Mouse (Mus musculus): ENCODE measurements around the gene Gfi1b. TPM values are rescaled to one million over a fixed set of nuclear protein-coding genes. Genes with fewer than 3 reads are reported as not detected.
A peak's percentile ranks its signal among the peaks of the same experiment; 100 is the strongest.

Gfi1b gene
- polyA plus RNA-seq, 1 experiment: not detected

- TF ChIP-seq POLR2A (IDR thresholded peaks at IDR 0.05; ENCODE audit: low read depth, low read length) (no peak), CTCF (IDR thresholded peaks at IDR 0.05; ENCODE audit: borderline replicate concordance, insufficient read depth, low read length) (no peak)
- Histone ChIP-seq H3K4me3 (ENCODE audit: insufficient read depth, low read length) (no peak overlapping the region), H3K27ac (ENCODE audit: insufficient read depth, low read length) (no peak overlapping the region), H3K4me1 (ENCODE audit: control insufficient read depth, insufficient read depth, low read length) (peaks cover 3% of the 10 kb centered on the region; the same call in 1 of the 2 replicates)
Observed at GRCm38 (mm10) chr2:28588574-28588973, 33.2 kb downstream of the Gfi1b start.

GRCm38 (mm10) chr2:28585730-28586129 lies 36.1 kb downstream of the Gfi1b start:
- no peak overlapping the region for H3K27ac ChIP-seq (ENCODE audit: insufficient read depth, low read length)
- TF ChIP-seq CTCF (IDR thresholded peaks at IDR 0.05; ENCODE audit: borderline replicate concordance, insufficient read depth, low read length) (no peak), POLR2A (IDR thresholded peaks at IDR 0.05; ENCODE audit: low read depth, low read length) (no peak)
- no peaks in the 10 kb centered on the region for H3K4me1 ChIP-seq (ENCODE audit: control insufficient read depth, insufficient read depth, low read length)
- no peak overlapping the region for H3K4me3 ChIP-seq (ENCODE audit: insufficient read depth, low read length)

DNA sequence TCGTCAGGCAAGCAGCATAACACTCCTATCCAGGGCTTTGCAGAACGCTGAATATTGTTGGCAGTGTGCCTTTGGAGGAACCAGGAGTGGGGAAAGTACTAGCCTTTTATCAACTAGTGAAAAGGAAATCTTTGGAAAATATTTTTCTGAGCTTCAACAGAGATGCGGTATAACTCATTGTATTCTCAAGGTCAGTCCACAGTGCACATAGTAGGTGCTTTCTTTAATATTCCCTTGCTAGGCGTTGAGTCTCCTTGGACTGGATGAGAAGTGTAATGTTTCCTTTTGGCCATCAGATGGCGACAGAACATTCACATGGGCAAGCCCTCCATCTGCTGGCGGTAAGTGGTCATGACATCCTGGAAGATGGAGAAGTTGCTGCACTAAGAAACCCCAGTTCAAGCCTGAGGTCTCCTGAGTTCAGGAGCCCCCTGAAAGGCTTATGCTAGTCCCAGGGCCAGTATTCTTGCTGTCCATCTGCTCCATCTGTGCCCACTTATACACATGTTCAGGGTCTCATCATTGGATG lies 36.7 kb downstream of the Gfi1b start:
- Histone ChIP-seq H3K27ac (ENCODE audit: insufficient read depth, low read length) (no peak overlapping the region), H3K4me1 (ENCODE audit: control insufficient read depth, insufficient read depth, low read length) (no peaks in the 10 kb centered on the region), H3K4me3 (ENCODE audit: insufficient read depth, low read length) (no peak overlapping the region)
- TF ChIP-seq POLR2A (IDR thresholded peaks at IDR 0.05; ENCODE audit: low read depth, low read length) (no peak), CTCF (IDR thresholded peaks at IDR 0.05; ENCODE audit: borderline replicate concordance, insufficient read depth, low read length) (peak; percentile 99)

GRCm38 (mm10) chr2:28583651-28584050 lies 38.1 kb downstream of the Gfi1b start, which contains the start of gene Gtf3c5:
Gtf3c5 (minus strand) TSS chr2:28583751.
- Histone ChIP-seq H3K4me3 (ENCODE audit: insufficient read depth, low read length) (peak within 1 kb of the TSS; percentile 77), H3K27ac (ENCODE audit: insufficient read depth, low read length) (peak within 1 kb of the TSS; percentile 65), H3K4me1 (ENCODE audit: control insufficient read depth, insufficient read depth, low read length) (no peaks in the 10 kb centered on the region)
- no peak for TF ChIP-seq POLR2A (IDR thresholded peaks at IDR 0.05; ENCODE audit: low read depth, low read length)
- TF ChIP-seq CTCF (IDR thresholded peaks at IDR 0.05; ENCODE audit: borderline replicate concordance, insufficient read depth, low read length): no peak

- Histone ChIP-seq H3K27ac (ENCODE audit: insufficient read depth, low read length) (peak overlapping the region; percentile 65), H3K4me3 (ENCODE audit: insufficient read depth, low read length) (peak overlapping the region; percentile 77), H3K4me1 (ENCODE audit: control insufficient read depth, insufficient read depth, low read length) (no peaks in the 10 kb centered on the region)
- TF ChIP-seq CTCF (IDR thresholded peaks at IDR 0.05; ENCODE audit: borderline replicate concordance, insufficient read depth, low read length) (no peak), POLR2A (IDR thresholded peaks at IDR 0.05; ENCODE audit: low read depth, low read length) (peak; percentile 60; the same call in 1 of the 2 replicates)
Observed at GRCm38 (mm10) chr2:28582647-28583353, 39.0 kb downstream of the Gfi1b start.

DNA sequence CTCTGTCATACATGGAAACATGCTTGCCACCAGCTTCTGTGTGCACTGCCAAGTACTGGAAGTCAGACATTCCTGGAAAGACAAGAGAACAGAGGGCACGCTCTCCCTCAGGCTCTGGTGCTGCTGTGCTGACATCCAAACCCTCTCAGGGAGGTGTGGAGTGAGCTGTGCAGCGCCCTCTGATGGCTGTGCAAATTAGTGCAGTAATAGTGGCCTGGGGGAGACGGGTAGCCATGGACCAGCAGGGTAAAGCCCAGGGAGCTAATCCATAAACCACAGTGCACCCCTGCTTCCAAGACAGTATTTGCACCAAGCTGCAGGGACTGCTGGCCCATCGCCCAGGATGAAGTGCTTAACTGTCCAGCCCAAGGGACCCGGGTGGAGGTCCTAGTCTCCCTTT lies 43.8 kb downstream of the Gfi1b start:
- H3K4me1 ChIP-seq (ENCODE audit: control insufficient read depth, insufficient read depth, low read length): no peaks in the 10 kb centered on the region
- no peak overlapping the region for H3K4me3 ChIP-seq (ENCODE audit: insufficient read depth, low read length)
- H3K27ac ChIP-seq (ENCODE audit: insufficient read depth, low read length): no peak overlapping the region
- TF ChIP-seq CTCF (IDR thresholded peaks at IDR 0.05; ENCODE audit: borderline replicate concordance, insufficient read depth, low read length): no peak
- TF ChIP-seq POLR2A (IDR thresholded peaks at IDR 0.05; ENCODE audit: low read depth, low read length): no peak

GRCm38 (mm10) chr2:28576815-28577214 lies 45.0 kb downstream of the Gfi1b start:
- H3K4me3 ChIP-seq (ENCODE audit: insufficient read depth, low read length): no peak overlapping the region
- H3K4me1 ChIP-seq (ENCODE audit: control insufficient read depth, insufficient read depth, low read length): no peaks in the 10 kb centered on the region
- no peak overlapping the region for H3K27ac ChIP-seq (ENCODE audit: insufficient read depth, low read length)
- TF ChIP-seq POLR2A (IDR thresholded peaks at IDR 0.05; ENCODE audit: low read depth, low read length): no peak
- TF ChIP-seq CTCF (IDR thresholded peaks at IDR 0.05; ENCODE audit: borderline replicate concordance, insufficient read depth, low read length): no peak

DNA sequence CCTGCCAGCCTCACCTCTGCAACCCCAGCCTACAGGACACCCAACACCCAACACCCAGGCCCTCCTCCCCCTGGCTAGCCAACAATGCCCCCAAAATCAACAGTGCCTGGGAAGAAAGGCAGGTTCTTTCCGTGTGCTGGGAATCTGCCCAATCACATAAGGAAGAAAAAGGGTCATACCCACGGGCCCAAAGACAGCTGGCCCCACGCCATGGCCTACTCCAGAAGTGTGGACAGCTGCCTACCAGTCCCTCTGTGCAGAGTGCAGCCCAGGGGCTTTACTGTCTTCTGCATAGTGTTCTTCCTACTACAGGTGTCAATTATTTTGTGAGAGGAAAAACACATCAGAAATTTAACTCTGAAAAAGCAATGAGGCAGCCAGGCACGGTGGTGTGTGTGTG lies 46.4 kb downstream of the Gfi1b start:
- H3K27ac ChIP-seq (ENCODE audit: insufficient read depth, low read length): no peak overlapping the region
- TF ChIP-seq CTCF (IDR thresholded peaks at IDR 0.05; ENCODE audit: borderline replicate concordance, insufficient read depth, low read length): no peak
- TF ChIP-seq POLR2A (IDR thresholded peaks at IDR 0.05; ENCODE audit: low read depth, low read length): no peak
- no peak overlapping the region for H3K4me3 ChIP-seq (ENCODE audit: insufficient read depth, low read length)
- H3K4me1 ChIP-seq (ENCODE audit: control insufficient read depth, insufficient read depth, low read length): no peaks in the 10 kb centered on the region

- Histone ChIP-seq H3K4me1 (ENCODE audit: control insufficient read depth, insufficient read depth, low read length) (no peaks in the 10 kb centered on the region), H3K27ac (ENCODE audit: insufficient read depth, low read length) (no peak overlapping the region), H3K4me3 (ENCODE audit: insufficient read depth, low read length) (no peak overlapping the region)
- no peak for TF ChIP-seq CTCF (IDR thresholded peaks at IDR 0.05; ENCODE audit: borderline replicate concordance, insufficient read depth, low read length)
- TF ChIP-seq POLR2A (IDR thresholded peaks at IDR 0.05; ENCODE audit: low read depth, low read length): no peak
Observed at GRCm38 (mm10) chr2:28569903-28570302, 51.9 kb downstream of the Gfi1b start.

GRCm38 (mm10) chr2:28566545-28566944 lies 55.2 kb downstream of the Gfi1b start:
- TF ChIP-seq CTCF (IDR thresholded peaks at IDR 0.05; ENCODE audit: borderline replicate concordance, insufficient read depth, low read length) (no peak), POLR2A (IDR thresholded peaks at IDR 0.05; ENCODE audit: low read depth, low read length) (no peak)
- H3K27ac ChIP-seq (ENCODE audit: insufficient read depth, low read length): no peak overlapping the region
- H3K4me3 ChIP-seq (ENCODE audit: insufficient read depth, low read length): no peak overlapping the region
- no peaks in the 10 kb centered on the region for H3K4me1 ChIP-seq (ENCODE audit: control insufficient read depth, insufficient read depth, low read length)

All from embryonic fibroblast, embryonic 13.5 days (primary cell).